Mouse (Mus musculus): ENCODE results near the gene Arhgap45.

GRCm38 (mm10) chr10:80033511-80034391, 17.3 kb downstream of the Arhgap45 start:
- TF ChIP-seq CTCF (IDR thresholded peaks at IDR 0.05; ENCODE audit: insufficient read depth, low read length) (peak; percentile 57; the same call in 1 of the 2 replicates), POLR2A (IDR thresholded peaks at IDR 0.05; ENCODE audit: borderline replicate concordance, extremely low read depth, low read depth, low read length) (0 out of 2 replicates have a peak, but pooled peaks have one; percentile 9)

Data from lung, adult 2 months (tissue).